Mouse (Mus musculus) C2C12 (cell line): ENCODE measurements around the gene Apela.

ENCODE experiments used
- CTCF ChIP-seq: IDR thresholded peaks from one replicate; pipeline ENCODE4 v1.5.1; 2011; ENCODE audit not compliant: control insufficient read depth, insufficient read depth, insufficient read length
- USF1 ChIP-seq: IDR thresholded peaks from one replicate; pipeline ENCODE4 v1.6.1; 2011; ENCODE audit warnings: low read depth, mild to moderate bottlenecking, control low read depth, moderate library complexity

DNA sequence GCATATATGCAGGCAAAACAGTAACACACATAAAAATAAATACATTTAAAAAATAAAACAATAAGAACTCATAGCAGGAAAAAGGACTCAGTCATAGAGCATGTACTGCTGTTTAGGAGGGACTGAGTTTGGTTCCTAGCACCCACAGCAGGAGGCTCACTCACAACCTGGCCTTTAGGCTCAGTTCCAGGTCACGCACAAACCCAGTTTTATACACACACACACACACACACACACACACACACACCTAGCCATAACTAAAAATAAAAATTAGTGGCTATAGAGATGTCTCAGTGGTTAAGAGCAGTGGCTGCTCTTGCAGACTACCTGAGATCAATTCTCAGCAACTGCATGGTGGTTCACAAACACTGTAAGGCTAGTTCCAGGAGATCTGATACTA, 5.0 kb downstream of the Apela start:
- no peak for TF ChIP-seq USF1
- no peak for TF ChIP-seq CTCF
